Mouse (Mus musculus) kidney, adult 2 months (tissue): ENCODE measurements around the gene Traf1.

Experiments
- CTCF ChIP-seq: fragments of 200-500 bp; conservative IDR thresholded peaks from 2 replicates; pipeline ENCODE4 v1.5.1; 2011; ENCODE audit warnings: low read depth, mild to moderate bottlenecking, control low read depth, low read length, moderate library complexity, mixed read lengths; ENCODE audit not compliant: insufficient read depth, insufficient read length
- POLR2A ChIP-seq: fragments of 200-500 bp; IDR thresholded peaks from one replicate; pipeline ENCODE4 v1.6.1; 2011; ENCODE audit warnings: low read depth, low read length, control low read depth

DNA sequence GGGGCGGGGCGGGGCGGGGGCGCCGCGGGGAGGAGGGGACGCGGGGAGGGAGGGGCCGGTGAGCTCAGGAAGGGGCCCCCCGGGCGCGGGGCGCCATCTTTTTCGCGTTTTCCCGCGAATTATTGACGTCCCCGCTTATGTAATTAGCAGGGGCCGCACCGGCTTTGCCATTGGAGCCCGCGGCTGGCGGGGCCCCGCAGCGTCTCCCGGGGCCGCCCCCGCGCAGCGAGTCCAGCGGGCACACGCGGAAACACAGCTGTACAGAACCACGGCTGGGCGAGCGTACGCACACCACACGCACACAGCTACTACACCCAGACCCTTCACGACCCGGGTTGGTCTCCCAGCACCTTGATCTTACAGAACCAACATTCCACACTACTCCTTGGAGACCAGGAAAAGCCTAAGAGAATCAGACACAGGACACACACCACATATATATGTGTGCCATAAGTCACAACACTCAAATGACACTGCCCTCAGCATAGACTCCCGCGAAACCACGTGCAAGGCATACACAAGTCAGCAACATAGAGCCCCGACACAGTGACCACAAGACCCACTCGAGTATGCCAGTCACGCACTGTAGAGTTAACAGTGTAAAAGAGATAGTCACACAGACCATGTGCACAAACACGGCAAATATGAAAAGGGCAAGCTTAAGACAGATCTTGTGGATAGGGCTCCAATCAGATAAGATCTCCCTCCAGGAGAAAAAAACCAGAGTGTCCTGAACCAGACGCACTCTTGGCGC lies 47.3 kb downstream of the Traf1 start:
- no peak for TF ChIP-seq CTCF
- no peak for TF ChIP-seq POLR2A
